Mouse (Mus musculus) neutrophil, adult 5-6 weeks (primary cell): ENCODE data around the gene Mylk2. TPM values are rescaled to one million over a fixed set of nuclear protein-coding genes. Genes with fewer than 3 reads are reported as not detected.
A peak's percentile ranks its signal among the peaks of the same experiment; 100 is the strongest.

Experiments used
- ATAC-seq: fragments of 151-379, 151-347 bp; 2 replicates; pipeline ENCODE4 v1.8.0; 2017; ENCODE audit warnings: mild to moderate bottlenecking, moderate TSS enrichment; ENCODE audit not compliant: insufficient number of reproducible peaks, poor library complexity, low FRiP score, severe bottlenecking; ENCODE audit errors: extremely low read depth
- total RNA-seq: library from RNA; stranded (forward); fragments of 200-1000 nt; gene quantifications from 2 replicates; pipeline ENCODE4 v1.2.3, GENCODE M21; 2017

Mylk2 gene
- total RNA-seq, 1 experiment from 2014 or later = not detected

- no peak for ATAC-seq
Measured at GRCm38 (mm10) chr2:152933614-152934013, 22.5 kb downstream of the Mylk2 start.

DNA sequence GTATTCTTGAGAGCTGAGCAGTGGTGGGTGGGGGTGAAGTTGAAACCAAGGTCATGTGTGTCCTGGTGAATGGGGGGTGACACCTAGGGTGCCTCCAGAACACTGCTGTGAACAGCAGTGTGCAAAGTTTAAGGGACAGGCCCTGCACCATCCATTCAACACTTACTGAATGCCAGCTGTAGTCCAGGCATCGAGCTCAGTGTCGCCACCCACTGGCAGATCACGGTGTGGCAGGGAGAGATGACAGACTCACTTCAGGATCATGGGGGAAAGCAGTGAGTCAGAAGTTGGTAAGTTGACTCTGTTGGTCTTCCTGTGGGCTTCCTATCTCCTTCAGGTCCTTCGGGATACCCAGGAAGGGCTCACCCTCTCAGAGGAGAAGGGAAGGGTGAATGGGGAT is 28.7 kb downstream of the Mylk2 start:
- ATAC-seq = peak; percentile 17; the same call in 1 of the 2 replicates

DNA sequence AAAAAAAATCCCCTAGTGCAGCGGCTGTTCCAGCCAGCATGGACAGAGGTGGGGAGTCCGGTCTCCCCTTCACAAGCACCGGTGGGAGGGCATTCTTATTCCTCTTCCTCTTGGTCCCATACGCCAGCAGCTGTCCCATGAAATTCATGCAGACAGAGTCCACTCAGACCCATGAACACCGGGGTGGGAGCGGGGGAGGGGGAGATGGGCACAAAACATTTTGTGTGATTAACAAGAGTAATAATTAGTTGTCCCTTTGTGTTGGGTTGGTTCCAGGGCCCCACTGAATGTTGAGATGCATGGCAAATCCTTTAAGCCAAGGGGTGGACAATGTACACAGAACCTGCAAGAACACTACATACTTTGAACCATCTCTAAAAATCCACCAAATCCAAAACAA is 30.0 kb downstream of the Mylk2 start:
- ATAC-seq = no peak

GRCm38 (mm10) chr2:152941776-152942175 is 30.6 kb downstream of the Mylk2 start:
- ATAC-seq = no peak

- ATAC-seq = no peak
Measured at GRCm38 (mm10) chr2:152942898-152943515, 31.9 kb downstream of the Mylk2 start.

- no peak for ATAC-seq
Measured at GRCm38 (mm10) chr2:152943568-152943967, 32.4 kb downstream of the Mylk2 start.

GRCm38 (mm10) chr2:152944013-152944412 is 32.9 kb downstream of the Mylk2 start:
- no peak for ATAC-seq

DNA sequence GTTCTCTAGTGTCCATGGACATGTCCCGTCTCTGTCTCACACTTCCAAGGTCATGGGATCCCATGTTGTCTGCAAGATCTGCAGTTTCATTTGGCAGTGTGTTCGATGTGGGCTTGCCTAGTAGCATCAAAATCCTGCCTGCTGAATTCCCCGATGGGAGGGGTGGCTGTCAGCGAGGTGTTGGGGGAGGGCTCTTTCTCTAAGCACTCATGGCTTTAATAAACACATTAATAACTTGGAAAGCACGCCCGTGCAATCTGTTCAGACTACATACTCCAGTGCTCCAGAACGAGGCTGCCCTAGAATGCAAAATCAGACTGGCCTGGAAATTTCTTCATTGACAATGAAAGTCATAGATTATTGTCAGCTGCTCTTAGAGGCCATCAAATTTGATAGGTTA is 35.9 kb downstream of the Mylk2 start:
- ATAC-seq = no peak

DNA sequence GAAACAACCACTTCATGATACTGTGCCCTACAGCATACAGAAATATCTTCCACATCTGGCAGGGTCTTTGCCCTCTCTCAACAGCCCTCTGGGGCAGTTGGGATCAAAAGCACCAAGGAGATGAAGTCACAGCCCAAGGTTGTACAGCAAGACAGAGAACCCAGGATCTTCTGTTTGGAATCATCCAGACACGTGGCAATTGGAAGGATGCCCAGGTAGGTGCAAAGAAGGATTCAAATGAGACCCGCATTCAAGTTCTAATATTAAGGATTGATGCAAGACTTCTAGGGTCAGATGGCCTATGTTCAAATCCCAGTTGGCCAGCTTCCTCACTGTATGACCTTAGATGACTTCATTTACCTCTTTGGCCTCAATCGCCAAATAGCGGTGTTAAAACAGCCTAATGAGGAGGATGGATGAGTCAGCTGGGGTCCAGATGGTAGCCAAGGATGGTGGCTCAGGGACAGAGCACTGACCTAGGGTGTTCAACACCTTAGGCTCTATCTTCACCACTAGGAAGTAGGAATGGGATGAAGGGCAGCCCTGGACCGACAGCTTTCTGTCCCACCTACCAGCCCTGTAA is 37.4 kb downstream of the Mylk2 start:
- no peak for ATAC-seq

GRCm38 (mm10) chr2:152950358-152951064 is 39.4 kb downstream of the Mylk2 start:
- no peak for ATAC-seq

GRCm38 (mm10) chr2:152951065-152951849 is 40.1 kb downstream of the Mylk2 start, which contains the start of gene Dusp15:
Gene Dusp15, minus strand, starts transcription at chr2:152951698.
- no peak for ATAC-seq

DNA sequence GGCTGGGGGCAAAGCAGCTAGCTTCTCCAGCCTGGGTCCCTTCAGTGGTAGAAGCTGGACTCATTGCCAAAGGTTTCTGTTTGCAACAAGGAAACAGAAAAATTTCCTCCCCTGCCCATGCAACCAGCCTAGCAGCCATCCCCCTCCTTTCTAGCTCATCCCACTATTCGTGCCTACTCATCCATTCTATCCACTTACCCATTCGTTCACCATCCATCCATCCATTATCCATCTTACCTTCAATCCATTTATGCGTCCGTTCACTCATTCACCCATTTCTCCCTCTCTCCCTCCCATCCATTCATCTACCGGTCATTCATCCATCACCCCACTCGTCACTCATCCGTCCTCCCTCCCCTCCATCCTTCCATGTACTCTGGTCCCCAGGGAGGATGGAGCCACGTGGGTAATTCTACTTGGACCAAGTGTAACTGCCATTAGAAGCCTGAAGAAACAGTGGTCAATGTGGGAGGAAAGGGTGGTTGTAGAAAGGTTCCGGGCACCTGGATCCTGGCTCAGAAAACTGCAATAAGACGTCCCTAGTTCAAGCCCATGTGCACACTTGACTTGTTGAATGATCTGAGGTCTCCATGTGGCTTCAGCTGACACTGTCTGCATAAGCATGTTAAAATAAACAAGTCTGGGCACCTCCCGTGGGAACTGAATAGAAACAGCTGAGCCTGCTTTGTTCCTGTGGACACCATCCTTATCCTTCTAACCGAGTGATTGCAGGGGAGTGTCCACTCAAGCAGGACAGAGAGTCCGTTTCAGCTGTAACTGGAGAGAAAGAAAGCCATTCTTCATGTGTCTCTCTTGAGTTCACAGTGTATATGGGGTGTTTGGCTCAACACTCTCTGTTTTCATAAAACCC is 40.9 kb downstream of the Mylk2 start:
- ATAC-seq = no peak

- no peak for ATAC-seq
Measured at GRCm38 (mm10) chr2:152958116-152958515, 47.0 kb downstream of the Mylk2 start.

- ATAC-seq = no peak
Measured at GRCm38 (mm10) chr2:152962091-152962793, 51.1 kb downstream of the Mylk2 start, which contains the start of gene Ttll9. Gene Ttll9, plus strand, starts transcription at chr2:152962485.

DNA sequence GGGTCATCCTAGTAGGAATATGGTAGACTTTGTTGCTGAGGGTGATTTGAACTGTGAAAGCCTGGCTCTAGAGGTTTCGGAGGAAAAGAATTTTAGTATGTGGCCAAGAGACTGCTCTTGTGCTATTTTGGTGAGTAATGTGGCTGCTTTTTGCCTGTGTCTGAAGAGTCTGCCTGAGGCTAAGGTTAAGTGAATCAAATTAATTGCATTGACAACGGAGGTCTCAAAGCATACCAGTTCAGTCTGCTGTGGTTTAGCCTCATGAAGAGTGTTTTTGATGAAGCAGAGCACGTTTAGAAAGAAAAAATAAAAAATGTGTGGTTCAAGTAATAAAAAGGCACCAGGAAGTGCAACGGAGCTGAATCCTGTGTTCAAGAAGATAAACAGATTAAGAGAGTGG is 54.4 kb downstream of the Mylk2 start:
- ATAC-seq = no peak
